Mouse (Mus musculus) heart, postnatal 14 days (tissue): ENCODE measurements around the gene Fap. TPM values are rescaled to one million over a fixed set of nuclear protein-coding genes. Genes with fewer than 3 reads are reported as not detected.

Experiments used
- DNase-seq, 2 experiments: peaks; one replicate each; pipeline ENCODE4 v3.0.0; 2021 to 2022
- intact Hi-C: fragments of 180-260 bp; cut with DNase I; formaldehyde crosslinking; loops from one replicate; pipeline ENCODE4 v1.15.1; 2025
- total RNA-seq, 2 experiments: library from RNA; stranded (reverse); gene quantifications; 2 replicates each; pipeline ENCODE4 v1.2.3; 2021

Fap gene
- total RNA-seq, 2 experiments from 2014 or later: 7.2 to 8.1 TPM

GRCm38 (mm10) chr2:62548104-62548503, 25.8 kb downstream of the Fap start:
- DNase-seq: no peak
- intact Hi-C loops: no loop called here

- intact Hi-C loops: no loop called here
These were observed 38.4 kb downstream of the Fap start for GRCm38 (mm10) chr2:62535483-62535882.

DNA sequence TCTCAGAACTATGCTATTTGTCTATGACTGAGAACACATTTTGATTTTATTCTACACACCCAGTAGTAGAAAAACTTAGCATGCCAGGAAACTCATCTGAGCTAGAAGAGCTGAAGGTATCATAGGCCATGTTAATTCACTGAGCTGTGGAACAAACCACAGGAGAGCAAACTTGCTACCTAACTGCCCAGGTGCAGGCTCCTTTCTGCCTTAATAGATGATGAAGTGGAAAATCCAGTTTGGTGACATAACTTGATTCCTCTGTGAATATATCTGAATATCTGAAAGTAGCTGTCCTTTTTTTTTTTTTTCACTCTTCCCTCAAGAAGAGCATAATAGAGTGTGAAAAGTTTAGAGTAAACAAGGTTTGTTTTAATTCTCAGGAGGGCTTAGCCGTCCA, 42.8 kb downstream of the Fap start:
- no peak for DNase-seq
- intact Hi-C loops: no loop called here

More at GRCm38 (mm10) chr2:62535483-62535882, 38.4 kb downstream of the Fap start:
- no peak for DNase-seq

- DNase-seq: no peak
- intact Hi-C loops: no loop called here
These were observed 47.5 kb downstream of the Fap start for GRCm38 (mm10) chr2:62526399-62526798.

GRCm38 (mm10) chr2:62517790-62518189, 56.1 kb downstream of the Fap start:
- DNase-seq: no peak
- intact Hi-C loops: no loop called here

- intact Hi-C loops: no loop called here
- no peak for DNase-seq
These were observed 59.4 kb downstream of the Fap start for GRCm38 (mm10) chr2:62514477-62514876.

- intact Hi-C loops: no loop called here
- DNase-seq: no peak
These were observed 60.4 kb downstream of the Fap start for GRCm38 (mm10) chr2:62513477-62513876.

DNA sequence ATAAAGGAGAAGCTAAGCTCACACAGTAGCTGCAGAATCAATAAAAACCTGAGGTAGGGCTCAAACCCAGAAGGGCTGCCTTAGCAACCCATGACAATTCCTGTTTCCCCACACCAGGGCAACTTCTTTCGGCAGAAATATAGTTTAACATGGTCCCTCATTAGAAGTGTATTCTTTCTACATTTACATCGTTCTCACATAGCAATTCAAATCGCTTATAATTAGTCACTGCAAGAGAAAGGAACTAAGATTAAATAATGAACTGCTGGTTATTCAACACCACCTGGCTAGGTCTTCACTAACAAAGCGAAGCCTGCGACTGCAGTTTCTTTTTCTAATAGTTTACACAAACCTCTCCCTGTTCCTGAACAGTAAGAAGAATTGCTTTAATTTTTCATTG, 66.7 kb downstream of the Fap start:
- DNase-seq: no peak
- intact Hi-C loops: no loop called here

DNA sequence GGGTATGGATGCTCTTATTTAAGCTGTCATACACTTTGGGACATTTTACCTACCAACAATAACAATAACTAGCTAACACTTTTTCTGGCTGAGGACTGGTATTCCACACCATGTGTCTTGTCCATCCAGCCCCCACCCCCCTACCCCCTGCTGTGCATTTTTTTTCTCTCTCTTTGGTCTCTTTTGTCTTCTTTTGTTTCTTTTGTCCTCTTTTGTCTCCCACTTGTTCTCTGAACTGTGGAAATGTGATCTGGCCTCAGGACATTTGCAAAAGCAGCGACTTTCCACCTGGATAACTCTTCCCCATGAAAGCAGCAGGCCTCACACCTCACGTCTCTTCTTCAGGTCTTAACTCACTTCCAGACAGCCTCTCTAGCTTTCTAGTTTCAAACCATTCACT, 67.4 kb downstream of the Fap start:
- no peak for DNase-seq
- intact Hi-C loops: no loop called here

DNA sequence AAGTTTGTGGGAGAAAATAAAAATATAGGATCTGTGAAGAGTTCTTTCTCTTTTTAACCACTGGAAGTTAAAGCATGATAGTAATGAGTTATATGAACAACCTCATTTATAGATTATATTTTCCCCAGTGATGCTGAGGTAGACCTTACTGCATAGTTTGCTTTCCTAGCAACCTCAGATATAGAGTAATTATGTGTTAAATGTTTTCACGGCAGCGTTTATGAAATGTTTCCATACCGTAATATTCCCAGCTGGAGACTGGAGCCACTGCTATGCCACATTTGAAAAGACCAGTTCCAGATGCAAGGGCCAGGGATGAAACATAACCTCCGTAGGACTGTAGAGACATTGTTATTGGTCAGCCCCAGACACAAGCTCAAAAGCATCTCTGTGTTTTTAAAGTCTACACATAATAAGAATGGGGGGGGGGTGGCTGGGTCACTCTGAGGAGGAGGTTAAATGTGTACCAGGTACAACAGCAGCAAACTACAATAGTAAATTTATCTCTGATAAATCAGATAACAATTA, 69.5 kb downstream of the Fap start:
- intact Hi-C loops: no loop called here
- no peak for DNase-seq

DNA sequence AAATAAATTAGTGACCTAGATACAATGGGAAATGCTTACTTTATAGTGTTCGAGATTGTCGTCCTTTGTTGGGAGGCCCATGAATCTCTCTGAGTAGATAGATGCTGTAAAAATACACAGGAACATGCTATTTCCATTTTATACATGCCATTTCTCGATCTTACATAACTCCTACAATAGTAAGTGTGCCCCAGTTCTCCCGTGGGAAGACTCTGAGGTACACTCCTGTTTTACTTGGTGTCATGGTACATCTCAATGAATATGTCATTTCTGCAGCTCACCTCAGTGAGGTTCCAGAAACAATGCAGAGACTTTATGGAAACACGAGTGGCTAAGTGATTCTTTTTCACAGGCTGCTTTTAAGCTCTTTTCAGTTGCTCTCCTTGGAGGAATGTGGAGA, 70.5 kb downstream of the Fap start:
- DNase-seq: no peak
- intact Hi-C loops: no loop called here

GRCm38 (mm10) chr2:62502516-62502915, 71.4 kb downstream of the Fap start:
- intact Hi-C loops: no loop called here
- DNase-seq: no peak

- no peak for DNase-seq
- intact Hi-C loops: no loop called here
These were observed 75.1 kb downstream of the Fap start for GRCm38 (mm10) chr2:62498821-62499220.

DNA sequence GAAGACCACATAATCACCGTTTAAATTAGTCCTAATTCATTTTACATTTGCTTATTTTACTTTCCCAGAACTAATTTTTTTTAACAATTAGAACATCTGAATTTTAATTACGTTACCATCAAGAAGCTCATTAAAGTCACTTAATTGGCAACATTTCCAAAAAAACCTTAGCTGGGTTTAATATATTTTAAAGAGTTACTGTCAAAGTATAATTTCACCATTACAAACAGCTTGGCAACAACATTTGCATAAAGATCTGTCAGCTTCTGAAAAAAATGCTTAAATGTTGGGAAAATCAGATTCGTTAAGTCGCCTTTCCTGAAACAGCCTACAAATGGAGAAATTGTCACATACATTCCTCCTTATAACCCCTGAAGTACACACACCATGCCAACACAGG, 75.8 kb downstream of the Fap start:
- DNase-seq: no peak
- intact Hi-C loops: no loop called here

DNA sequence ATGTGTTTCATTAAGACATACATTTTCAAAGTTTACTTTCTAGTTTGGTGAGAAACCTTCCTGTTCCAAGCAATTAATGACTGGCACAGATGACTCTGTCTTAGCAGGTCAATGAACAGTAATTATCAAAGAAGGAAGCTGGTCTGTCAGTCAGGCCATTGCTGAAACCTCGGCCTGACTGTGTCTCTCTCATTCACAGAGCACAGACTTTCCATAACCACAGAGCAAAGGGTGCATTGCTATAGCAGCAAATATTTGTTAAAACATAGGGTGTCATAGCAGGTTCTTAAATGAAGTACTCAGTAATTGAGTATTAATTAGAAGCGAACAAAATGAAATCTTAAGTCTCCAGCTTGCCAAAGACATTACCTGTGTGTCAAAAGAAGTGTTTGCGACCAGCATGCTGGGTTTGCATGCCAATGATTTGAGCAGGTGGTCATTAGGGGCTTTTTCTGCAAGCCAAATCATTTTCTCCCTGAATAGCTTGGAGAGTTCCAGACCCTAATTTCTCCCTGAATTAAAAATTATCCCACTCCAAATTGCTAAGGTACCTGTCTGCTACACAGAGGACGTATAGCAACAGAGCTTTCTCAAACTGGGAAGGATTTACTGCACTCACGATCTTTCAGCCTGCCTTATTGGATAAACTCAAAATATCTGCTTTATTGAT, 76.4 kb downstream of the Fap start:
- DNase-seq: no peak
- intact Hi-C loops: no loop called here

- intact Hi-C loops: no loop called here
- no peak for DNase-seq
These were observed 78.5 kb downstream of the Fap start for GRCm38 (mm10) chr2:62495407-62495806.

DNA sequence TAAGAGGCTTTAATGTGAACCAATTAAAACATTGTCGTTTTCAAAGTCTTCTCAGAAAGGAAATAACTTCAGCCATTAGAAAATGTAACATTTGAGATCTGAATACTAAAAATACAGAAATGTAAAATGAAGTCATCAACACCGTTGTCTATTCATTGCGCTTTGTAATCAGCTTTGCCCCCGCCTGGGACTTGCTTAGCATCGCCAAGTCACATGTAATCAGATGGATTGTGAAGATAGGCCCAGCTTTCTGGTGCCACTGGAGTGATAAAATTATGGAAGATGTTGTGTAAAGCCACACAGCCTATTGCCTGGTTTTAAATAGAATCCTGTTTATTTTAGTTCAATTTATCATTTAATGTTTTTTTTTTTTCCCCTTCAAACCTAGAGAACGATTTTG, 84.0 kb downstream of the Fap start:
- intact Hi-C loops: no loop called here

DNA sequence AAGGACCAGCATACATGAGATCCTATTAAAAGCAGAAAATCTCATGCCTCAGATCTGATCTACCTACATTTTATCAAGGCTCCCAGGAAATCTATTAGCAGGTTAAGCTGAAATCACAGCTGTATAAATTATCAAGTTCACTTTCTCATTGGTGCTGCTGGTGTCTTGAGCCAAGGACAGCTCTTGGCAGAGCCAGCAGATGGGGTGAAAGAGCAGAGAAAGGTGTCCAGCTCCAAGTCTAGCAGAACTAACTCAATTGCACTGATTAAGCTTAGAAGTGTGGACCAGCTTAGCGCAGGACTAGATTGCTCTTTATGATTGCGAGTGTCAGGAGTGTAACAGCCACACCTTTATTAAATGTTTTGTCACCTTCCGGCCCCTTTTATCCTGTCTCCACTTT, 89.0 kb downstream of the Fap start:
- DNase-seq: peak in 1 of 2 experiments; percentile 3
- intact Hi-C loops: no loop called here

More for the DNA sequence above, 84.0 kb downstream of the Fap start:
- DNase-seq: no peak

GRCm38 (mm10) chr2:62483550-62483949, 90.3 kb downstream of the Fap start, which contains the start of gene Gcg:
Gene Gcg (minus strand): TSS chr2:62483650.
- no peak for DNase-seq
- intact Hi-C loops: no loop called here

- intact Hi-C loops: no loop called here
- DNase-seq: no peak
These were observed 93.3 kb downstream of the Fap start for GRCm38 (mm10) chr2:62480285-62481198.

GRCm38 (mm10) chr2:62469551-62469950, 104.3 kb downstream of the Fap start:
- DNase-seq: peak in 1 of 2 experiments; percentile 7
- intact Hi-C loops: no loop called here

DNA sequence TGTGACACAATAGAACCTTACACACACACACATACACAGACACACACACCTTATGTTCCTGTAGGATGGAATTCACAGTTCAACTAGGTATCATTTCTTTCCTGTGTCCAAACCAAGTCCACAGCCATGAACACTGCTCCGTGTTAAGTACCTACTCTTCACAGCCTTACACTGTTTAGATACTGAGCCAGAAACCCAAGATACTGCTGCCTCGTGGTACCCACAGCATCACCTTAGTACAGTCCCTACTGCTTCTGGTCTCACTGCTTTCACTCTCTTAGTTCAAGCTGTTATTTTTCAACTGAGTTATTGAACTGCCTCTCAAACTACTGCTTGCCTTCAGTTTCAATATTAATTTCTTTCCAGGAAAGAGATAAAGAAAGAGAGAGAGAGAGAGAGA, 110.6 kb downstream of the Fap start:
- no peak for DNase-seq
- intact Hi-C loops: no loop called here
